Comparison of ENCODE assay signal across 8 mouse cellular contexts in the genomic region with DNA sequence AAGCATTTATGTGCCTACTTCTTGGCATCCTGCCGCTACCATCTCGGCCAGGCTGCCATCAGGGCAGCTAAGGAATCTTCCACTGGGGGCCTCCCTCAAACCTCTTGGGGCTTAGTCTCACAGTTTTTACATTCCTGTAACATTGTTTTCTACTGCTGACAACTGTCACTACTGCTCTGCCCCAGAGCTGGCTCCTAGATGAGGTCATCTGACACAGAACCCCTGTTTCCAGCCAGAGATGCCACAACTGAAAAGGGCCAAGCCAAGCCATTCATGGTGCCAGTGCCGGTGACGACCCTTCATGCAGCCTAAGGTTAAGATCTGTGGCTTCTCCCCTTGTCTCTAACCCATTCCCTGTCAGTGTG. TPM values are rescaled to one million over a fixed set of nuclear protein-coding genes. Genes with fewer than 3 reads are reported as not detected.
DNase-seq lines count a peak whose midpoint lies in the region; ATAC-seq and TF ChIP-seq lines count a peak whose summit lies in the region.
"Had no signal": no experiment of that assay in that cellular context is flagged by ENCODE, and none has a peak within 500 bp of the region (broad histone marks: within the 10 kb centered on the region; RNA-seq: fewer than 3 reads in every experiment).

No protein-coding gene starts in this region.

- no peaks in the 10 kb centered on the region for H3K36me3 ChIP-seq in embryonic facial prominence, embryonic 14.5 days (ENCODE audit: control insufficient read depth, insufficient read depth, low read length)
- no peaks in the 10 kb centered on the region for H3K36me3 ChIP-seq in liver, embryonic 14.5 days (replicated peaks; ENCODE audit: control insufficient read depth, insufficient read depth, low read depth)

- TF ChIP-seq EP300 in liver, embryonic 14.5 days (IDR thresholded peaks at IDR 0.05; ENCODE audit: low read depth), result no peak

- no peaks in the 10 kb centered on the region for H3K27me3 ChIP-seq in embryonic facial prominence, embryonic 14.5 days (replicated peaks; ENCODE audit: control insufficient read depth, insufficient read depth, low read length)
- no peaks in the 10 kb centered on the region for H3K27me3 ChIP-seq in liver, embryonic 14.5 days (ENCODE audit: control insufficient read depth, insufficient read depth, low read length)

- H3K4me1 ChIP-seq in bone marrow, adult 2 months (ENCODE audit: control insufficient read depth, insufficient read depth, low read length), result peaks cover 11% of the 10 kb centered on the region; the same call in 1 of the 2 replicates
- peaks cover 25% of the 10 kb centered on the region; the same call in 1 of the 2 replicates for H3K4me1 ChIP-seq in embryonic facial prominence, embryonic 14.5 days (ENCODE audit: control insufficient read depth, insufficient read depth, low read length)
- H3K4me1 ChIP-seq in liver, embryonic 14.5 days (replicated peaks; ENCODE audit: control insufficient read depth in 2 of 2, insufficient read depth in 2 of 2, low read length in 1 of 2), result peaks cover 24 to 54% of the 10 kb centered on the region in 2 experiments

- no peak for TF ChIP-seq CTCF in left cerebral cortex, adult 2 months (IDR thresholded peaks at IDR 0.05)
- TF ChIP-seq CTCF in bone marrow, adult 2 months (IDR thresholded peaks at IDR 0.05; ENCODE audit: control insufficient read depth, insufficient read depth, low read length), result no peak
- TF ChIP-seq CTCF in liver, embryonic 14.5 days (IDR thresholded peaks at IDR 0.05; ENCODE audit: low read depth), result no peak

- DNase-seq in left cerebral cortex, adult 2 months (ENCODE audit: extremely low spot score in 1 of 2, low spot score in 2 of 2), result no peak
- no peak for DNase-seq in left cerebral cortex, postnatal 36 days (ENCODE audit: low spot score in 2 of 2)
- no peak for DNase-seq in embryonic facial prominence, embryonic 14.5 days (ENCODE audit: low spot score)
- DNase-seq in liver, embryonic 14.5 days (ENCODE audit: low read depth in 3 of 3, low spot score in 3 of 3), result no peak
- no peak for DNase-seq in B cell, adult 2 months
- DNase-seq in urinary bladder, postnatal 36 days (ENCODE audit: low spot score in 2 of 2), result no peak
- DNase-seq: embryo, embryonic 11 days had no signal

- no peak overlapping the region for H3K4me2 ChIP-seq in embryonic facial prominence, embryonic 14.5 days (ENCODE audit: low read depth, low read length)
- no peak overlapping the region for H3K4me2 ChIP-seq in liver, embryonic 14.5 days (ENCODE audit: low read depth)

- no peak for ATAC-seq in embryonic facial prominence, embryonic 14.5 days (ENCODE audit: low read depth)
- no peak for ATAC-seq in liver, embryonic 14.5 days (ENCODE audit: insufficient read depth)

- 52% methylated on average over 4 of the region's 4 CpGs for WGBS in bone marrow, adult 2 months
- 72% methylated on average over 4 of the region's 4 CpGs for WGBS in embryonic facial prominence, embryonic 14.5 days
- WGBS in liver, embryonic 14.5 days (ENCODE audit: insufficient replicate concordance), result 72% methylated on average over 4 of the region's 4 CpGs

- no peak for TF ChIP-seq POLR2A in bone marrow, adult 2 months (IDR thresholded peaks at IDR 0.05; ENCODE audit: borderline replicate concordance, control insufficient read depth, low read depth, low read length)

- no peaks in the 10 kb centered on the region for H3K9me3 ChIP-seq in embryonic facial prominence, embryonic 14.5 days (ENCODE audit: control insufficient read depth, low read length)
- H3K9me3 ChIP-seq in liver, embryonic 14.5 days (ENCODE audit: control insufficient read depth, low read length), result no peaks in the 10 kb centered on the region

- intact Hi-C loops in left cerebral cortex, adult 2 months (cut with DNase I), result no loop called here
- intact Hi-C loops in left cerebral cortex, postnatal 36 days (cut with DNase I), result no loop called here

- no peak overlapping the region for H3K4me3 ChIP-seq in left cerebral cortex, adult 2 months
- H3K4me3 ChIP-seq in bone marrow, adult 2 months (replicated peaks; ENCODE audit: control insufficient read depth, low read depth, low read length), result no peak overlapping the region
- no peak overlapping the region for H3K4me3 ChIP-seq in embryonic facial prominence, embryonic 14.5 days (ENCODE audit: low read depth, low read length)
- H3K4me3 ChIP-seq in liver, embryonic 14.5 days (ENCODE audit: insufficient read depth in 1 of 2, low read depth in 2 of 2, low read length in 2 of 2), result no peak overlapping the region

- no peak overlapping the region for H3K9ac ChIP-seq in embryonic facial prominence, embryonic 14.5 days (ENCODE audit: low read depth, low read length)
- peak overlapping the region; percentile 31 for H3K9ac ChIP-seq in liver, embryonic 14.5 days (replicated peaks)

- H3K27ac ChIP-seq in left cerebral cortex, adult 2 months, result peak overlapping the region; percentile 61; the same call in 1 of the 2 replicates
- H3K27ac ChIP-seq in bone marrow, adult 2 months (ENCODE audit: control insufficient read depth, insufficient read depth, low read depth, low read length, poor library complexity), result peak overlapping the region; percentile 59
- H3K27ac ChIP-seq in embryonic facial prominence, embryonic 14.5 days (replicated peaks; ENCODE audit: low read depth, low read length), result peak overlapping the region; percentile 69
- H3K27ac ChIP-seq in liver, embryonic 14.5 days, result peak overlapping the region; percentile 39

RNA-seq across cellular contexts. Expression of a gene that starts 4.4 kb away (rescaled TPM):
- total RNA-seq in left cerebral cortex, adult 2 months (2021), result 10 to 100 TPM; 21.3 to 22.6 TPM
- total RNA-seq in left cerebral cortex, postnatal 36 days (2021), result 10 to 100 TPM; 21.7 to 25.9 TPM
- 8.3 and 13.0 TPM in 2 replicates for polyA plus RNA-seq in bone marrow, adult 2 months (2011; ENCODE audit: insufficient read depth, insufficient read length, low replicate concordance, missing spikeins)
- polyA plus RNA-seq in embryonic facial prominence, embryonic 14.5 days (2014; fragmentation: Nextera tagmentation; extraction: Ambion mirVana), result 13.3 and 14.6 TPM in 2 replicates
- polyA plus RNA-seq in liver, embryonic 14.5 days (2012; rRNA removed), result 10.5 and 11.8 TPM in 2 replicates
- polyA plus RNA-seq in liver, embryonic 14.5 days (2014; fragmentation: Nextera tagmentation; extraction: Ambion mirVana), result 7.9 and 9.9 TPM in 2 replicates

RNA-seq across cellular contexts. Expression of a gene that starts 22.6 kb away (rescaled TPM):
- total RNA-seq in left cerebral cortex, adult 2 months (2021), result 1 to 10 TPM; 1.6 to 3.2 TPM
- 1 to 10 TPM; 1.6 to 2.0 TPM for total RNA-seq in left cerebral cortex, postnatal 36 days (2021)
- polyA plus RNA-seq in bone marrow, adult 2 months (2011; ENCODE audit: insufficient read depth, insufficient read length, low replicate concordance, missing spikeins), result 0.50 and 3.6 TPM in 2 replicates
- 2.6 and 2.8 TPM in 2 replicates for polyA plus RNA-seq in embryonic facial prominence, embryonic 14.5 days (2014; fragmentation: Nextera tagmentation; extraction: Ambion mirVana)
- 1.8 TPM in 2 replicates for polyA plus RNA-seq in liver, embryonic 14.5 days (2012; rRNA removed)
- polyA plus RNA-seq in liver, embryonic 14.5 days (2014; fragmentation: Nextera tagmentation; extraction: Ambion mirVana), result 0.80 and 1.1 TPM in 2 replicates

RNA-seq across cellular contexts. Expression of a gene that starts 38.4 kb away (rescaled TPM):
- total RNA-seq in left cerebral cortex, adult 2 months (2021), result 1 to 10 TPM; 5.9 to 6.4 TPM
- 1 to 10 TPM; 3.5 to 4.5 TPM for total RNA-seq in left cerebral cortex, postnatal 36 days (2021)
- not detected in 2 replicates for polyA plus RNA-seq in bone marrow, adult 2 months (2011; ENCODE audit: insufficient read depth, insufficient read length, low replicate concordance, missing spikeins)
- polyA plus RNA-seq in embryonic facial prominence, embryonic 14.5 days (2014; fragmentation: Nextera tagmentation; extraction: Ambion mirVana), result 5.6 and 6.9 TPM in 2 replicates
- polyA plus RNA-seq in liver, embryonic 14.5 days (2012; rRNA removed), result 3.9 and 7.9 TPM in 2 replicates
- polyA plus RNA-seq in liver, embryonic 14.5 days (2014; fragmentation: Nextera tagmentation; extraction: Ambion mirVana), result 1.2 and 1.9 TPM in 2 replicates
